Comparison of ENCODE assay signal across 29 mouse cellular contexts in genomic region chr17:29218017-29218416, GRCm38 (mm10). TPM values are rescaled to one million over a fixed set of nuclear protein-coding genes. Genes with fewer than 3 reads are reported as not detected.
DNase-seq lines count a peak whose midpoint lies in the region; ATAC-seq and TF ChIP-seq lines count a peak whose summit lies in the region.
"Had no signal": no experiment of that assay in that cellular context is flagged by ENCODE, and none has a peak within 500 bp of the region (broad histone marks: within the 10 kb centered on the region; RNA-seq: fewer than 3 reads in every experiment).

No protein-coding gene starts in this region.

- peak; percentile 43; the same call in 1 of the 2 replicates for ATAC-seq in limb, embryonic 15.5 days (ENCODE audit: insufficient number of reproducible peaks, low FRiP score, low TSS enrichment, low read depth)
- ATAC-seq: forebrain, embryonic 13.5 days; intestine, embryonic 16.5 days had no signal

- H3K4me3 ChIP-seq in embryonic facial prominence, embryonic 10.5 days = no peak overlapping the region
- no peak overlapping the region for H3K4me3 ChIP-seq in limb, embryonic 15.5 days
- no peak overlapping the region for H3K4me3 ChIP-seq in thymus, adult 2 months (ENCODE audit: control insufficient read depth, insufficient read depth, low read length)
- H3K4me3 ChIP-seq: embryonic facial prominence, embryonic 12.5 days; forebrain, embryonic 13.5 days; heart, embryonic 10.5 days; heart, embryonic 15.5 days; hindbrain, embryonic 12.5 days had no signal

- peaks cover 40% of the 10 kb centered on the region for H3K27me3 ChIP-seq in embryonic facial prominence, embryonic 10.5 days (replicated peaks; ENCODE audit: low read depth, poor library complexity, severe bottlenecking)
- H3K27me3 ChIP-seq in limb, embryonic 15.5 days = no peaks in the 10 kb centered on the region
- no peaks in the 10 kb centered on the region; the same call in 1 of the 2 replicates for H3K27me3 ChIP-seq in thymus, adult 2 months (ENCODE audit: control insufficient read depth, insufficient read depth, low read length)
- H3K27me3 ChIP-seq: hindbrain, embryonic 12.5 days had no signal

- H3K27ac ChIP-seq in embryonic facial prominence, embryonic 10.5 days (replicated peaks) = no peak overlapping the region
- no peak overlapping the region for H3K27ac ChIP-seq in limb, embryonic 15.5 days
- H3K27ac ChIP-seq in thymus, adult 2 months (ENCODE audit: control insufficient read depth, insufficient read depth, low read length) = no peak overlapping the region
- H3K27ac ChIP-seq: embryonic facial prominence, embryonic 12.5 days; forebrain, embryonic 13.5 days; heart, embryonic 10.5 days; heart, embryonic 15.5 days; hindbrain, embryonic 12.5 days; kidney, postnatal 0 days; liver, embryonic 14.5 days; macrophage had no signal

- no peak for TF ChIP-seq POLR2A in thymus, adult 2 months (IDR thresholded peaks at IDR 0.05; ENCODE audit: control insufficient read depth, extremely low read depth, insufficient read depth, low read length, poor library complexity)

- no peak overlapping the region for H3K4me2 ChIP-seq in limb, embryonic 15.5 days
- H3K4me2 ChIP-seq: embryonic facial prominence, embryonic 12.5 days; forebrain, embryonic 13.5 days; heart, embryonic 15.5 days; hindbrain, embryonic 12.5 days had no signal

- H3K9ac ChIP-seq in limb, embryonic 15.5 days = no peak overlapping the region
- H3K9ac ChIP-seq: embryonic facial prominence, embryonic 12.5 days; forebrain, embryonic 13.5 days; heart, embryonic 15.5 days; hindbrain, embryonic 12.5 days; liver, embryonic 14.5 days had no signal

- DNase-seq in NIH3T3 (ENCODE audit: low read depth) = peak; percentile 41
- DNase-seq in embryonic facial prominence, embryonic 10.5 days (ENCODE audit: low spot score) = peak; percentile 58
- peak; percentile 70 for DNase-seq in forelimb bud, embryonic 11.5 days (ENCODE audit: low read depth, low spot score)
- DNase-seq in right cerebral cortex, postnatal 25 days = no peak
- DNase-seq in thymus, adult 2 months = no peak
- no peak for DNase-seq in cerebellum, adult 11-12 months
- DNase-seq: adrenal gland, adult 8-10 months; B cell, adult 2 months; cerebellum, adult 9-10 months; cerebellum, postnatal 36 days; gastrocnemius, postnatal 25 days; heart, adult 11 months; kidney, adult 8-10 months; layer of hippocampus, adult 9-11 months; liver; lung, adult 2 months; lung, postnatal 10 days; midbrain, embryonic 14.5 days; right cerebral cortex, postnatal 4 days had no signal

- WGBS in embryonic facial prominence, embryonic 10.5 days = 51% methylated on average over 5 of the region's 5 CpGs
- 41% methylated on average over 5 of the region's 5 CpGs for WGBS in limb, embryonic 15.5 days
- 86% methylated on average over 5 of the region's 5 CpGs for WGBS in thymus, adult 2 months

- no peaks in the 10 kb centered on the region for H3K9me3 ChIP-seq in embryonic facial prominence, embryonic 10.5 days
- H3K9me3 ChIP-seq in limb, embryonic 15.5 days = no peaks in the 10 kb centered on the region
- H3K9me3 ChIP-seq: embryonic facial prominence, embryonic 12.5 days; forebrain, embryonic 13.5 days; heart, embryonic 10.5 days; heart, embryonic 15.5 days; hindbrain, embryonic 12.5 days had no signal

- H3K4me1 ChIP-seq in embryonic facial prominence, embryonic 10.5 days = peaks cover 59% of the 10 kb centered on the region
- H3K4me1 ChIP-seq in limb, embryonic 15.5 days = peaks cover 9% of the 10 kb centered on the region
- H3K4me1 ChIP-seq in thymus, adult 2 months (replicated peaks; ENCODE audit: control insufficient read depth, insufficient read depth, low read length) = no peaks in the 10 kb centered on the region

- TF ChIP-seq CTCF in thymus, adult 2 months (IDR thresholded peaks at IDR 0.05; ENCODE audit: borderline replicate concordance, control insufficient read depth, extremely low read depth, insufficient read depth, low read length, poor library complexity) = no peak

- no peaks in the 10 kb centered on the region for H3K36me3 ChIP-seq in embryonic facial prominence, embryonic 10.5 days (replicated peaks)
- no peaks in the 10 kb centered on the region for H3K36me3 ChIP-seq in limb, embryonic 15.5 days
- no peaks in the 10 kb centered on the region for H3K36me3 ChIP-seq in thymus, adult 2 months (ENCODE audit: control insufficient read depth, insufficient read depth, low read length)
- H3K36me3 ChIP-seq: embryonic facial prominence, embryonic 12.5 days; heart, embryonic 10.5 days; heart, embryonic 15.5 days; hindbrain, embryonic 12.5 days had no signal

RNA-seq across cellular contexts. Expression of gene Cpne5, which starts 19.9 kb away (rescaled TPM):
- 3.6 and 4.7 TPM in 2 replicates for polyA plus RNA-seq in embryonic facial prominence, embryonic 10.5 days (2016; fragmentation: Nextera tagmentation; extraction: Ambion mirVana)
- polyA plus RNA-seq in limb, embryonic 15.5 days (2015; fragmentation: Nextera tagmentation; extraction: Ambion mirVana) = 15.0 and 15.4 TPM in 2 replicates
- polyA plus RNA-seq in thymus, adult 2 months (2012; rRNA removed) = 4.6 and 5.0 TPM in 2 replicates
- polyA plus RNA-seq: macrophage had no signal

RNA-seq across cellular contexts. Expression of gene Ppil1, which starts 46.0 kb away (rescaled TPM):
- 219 and 227 TPM in 2 replicates for polyA plus RNA-seq in embryonic facial prominence, embryonic 10.5 days (2016; fragmentation: Nextera tagmentation; extraction: Ambion mirVana)
- 130 and 132 TPM in 2 replicates for polyA plus RNA-seq in limb, embryonic 15.5 days (2015; fragmentation: Nextera tagmentation; extraction: Ambion mirVana)
- polyA plus RNA-seq in thymus, adult 2 months (2012; rRNA removed) = 57.1 and 65.9 TPM in 2 replicates

RNA-seq across cellular contexts. Expression of gene BC004004, which starts 50.6 kb away (rescaled TPM):
- polyA plus RNA-seq in embryonic facial prominence, embryonic 10.5 days (2016; fragmentation: Nextera tagmentation; extraction: Ambion mirVana) = 47.8 and 49.5 TPM in 2 replicates
- 84.1 and 95.5 TPM in 2 replicates for polyA plus RNA-seq in limb, embryonic 15.5 days (2015; fragmentation: Nextera tagmentation; extraction: Ambion mirVana)
- polyA plus RNA-seq in thymus, adult 2 months (2012; rRNA removed) = 46.0 and 61.3 TPM in 2 replicates

Comparison
In these comparisons a context has a peak if more than half of its experiments do, and no peak if none do; other contexts are left out.
1. DNase-seq: peak in NIH3T3 (single experiment), embryonic facial prominence, embryonic 10.5 days (single experiment) and forelimb bud, embryonic 11.5 days (single experiment); none in right cerebral cortex, postnatal 25 days (single experiment), thymus, adult 2 months (single experiment) and cerebellum, adult 11-12 months (single experiment).